Mouse (Mus musculus) forebrain, embryonic 12.5 days (tissue): Measurements from ENCODE around the gene Myo1c. TPM values are rescaled to one million over a fixed set of nuclear protein-coding genes. Genes with fewer than 3 reads are reported as not detected.

ENCODE experiments used
- ATAC-seq: fragments of 200-750 bp; cut with Nextera tagmentation; 2 replicates; pipeline ENCODE4 v1.8.0; 2017; ENCODE audit warnings: moderate TSS enrichment; ENCODE audit not compliant: low FRiP score
- H3K27ac ChIP-seq: fragments of 300-500 bp; sonication (generic); 2 replicates; pipeline ENCODE4 v1.5.1; 2016; ENCODE audit warnings: mild to moderate bottlenecking
- H3K27me3 ChIP-seq: fragments of 300-500 bp; sonication (generic); 2 replicates; pipeline ENCODE4 v1.6.1; 2016; ENCODE audit warnings: mild to moderate bottlenecking
- H3K36me3 ChIP-seq: fragments of 300-500 bp; sonication (generic); replicated peaks from 2 replicates; pipeline ENCODE4 v1.6.1; 2016; ENCODE audit warnings: mild to moderate bottlenecking
- H3K4me1 ChIP-seq: fragments of 300-500 bp; sonication (generic); 2 replicates; pipeline ENCODE4 v1.6.1; 2016
- H3K4me2 ChIP-seq: fragments of 300-500 bp; sonication (generic); 2 replicates; pipeline ENCODE4 v1.6.1; 2016; ENCODE audit warnings: mild to moderate bottlenecking, moderate library complexity
- H3K4me3 ChIP-seq: fragments of 300-500 bp; sonication (generic); replicated peaks from 2 replicates; pipeline ENCODE4 v1.5.1; 2016; ENCODE audit warnings: mild to moderate bottlenecking
- H3K9ac ChIP-seq: fragments of 300-500 bp; sonication (generic); 2 replicates; pipeline ENCODE4 v1.6.1; 2016; ENCODE audit warnings: mild to moderate bottlenecking
- H3K9me3 ChIP-seq: fragments of 300-500 bp; sonication (generic); 2 replicates; pipeline ENCODE4 v1.6.1; 2016
- WGBS: fragments of 180-500 bp; shearing (Covaris S2); methylation state at CpG from one replicate; pipeline ENCODE4 v1.1.7; 2016; 5-methylcytosine and 5-hydroxymethylcytosine counted together
- polyA plus RNA-seq: library from polyadenylated mRNA; unstranded; fragments of >200 nt; fragmentation: Nextera tagmentation; extraction: Ambion mirVana; gene quantifications from 2 replicates; pipeline ENCODE4 v1.2.1, GENCODE M21; 2016

Gene Myo1c
- polyA plus RNA-seq, 1 experiment from 2014 or later: 13.9 TPM

GRCm38 (mm10) chr11:75660081-75660590 lies 9.8 kb downstream of the Myo1c start:
- H3K9ac ChIP-seq: no peak overlapping the region
- H3K36me3 ChIP-seq: peaks cover 14% of the 10 kb centered on the region; the same call in 1 of the 2 replicates
- H3K4me2 ChIP-seq: no peak overlapping the region
- peaks cover 14% of the 10 kb centered on the region for H3K4me1 ChIP-seq
- H3K9me3 ChIP-seq: no peaks in the 10 kb centered on the region
- WGBS: 93% methylated on average over 12 of the region's 12 CpGs
- H3K27ac ChIP-seq: no peak overlapping the region
- ATAC-seq: no peak
- H3K27me3 ChIP-seq: peaks cover 17% of the 10 kb centered on the region
- no peak overlapping the region for H3K4me3 ChIP-seq

- no peak overlapping the region for H3K4me2 ChIP-seq
- no peak overlapping the region for H3K4me3 ChIP-seq
- H3K9ac ChIP-seq: no peak overlapping the region
- 92% methylated on average over 21 of the region's 21 CpGs for WGBS
- no peaks in the 10 kb centered on the region for H3K9me3 ChIP-seq
- H3K27ac ChIP-seq: no peak overlapping the region
- ATAC-seq: no peak
- H3K4me1 ChIP-seq: peaks cover 5% of the 10 kb centered on the region
- peaks cover 24% of the 10 kb centered on the region for H3K36me3 ChIP-seq
- peaks cover 13% of the 10 kb centered on the region for H3K27me3 ChIP-seq
These were observed 10.9 kb downstream of the Myo1c start for GRCm38 (mm10) chr11:75660941-75661800.

GRCm38 (mm10) chr11:75662131-75662530 lies 11.8 kb downstream of the Myo1c start:
- no peak for ATAC-seq
- no peaks in the 10 kb centered on the region for H3K9me3 ChIP-seq
- peaks cover 4% of the 10 kb centered on the region; the same call in 1 of the 2 replicates for H3K27me3 ChIP-seq
- H3K9ac ChIP-seq: no peak overlapping the region
- H3K27ac ChIP-seq: no peak overlapping the region
- 94% methylated on average over 7 of the region's 7 CpGs for WGBS
- no peaks in the 10 kb centered on the region for H3K4me1 ChIP-seq
- H3K4me2 ChIP-seq: no peak overlapping the region
- H3K36me3 ChIP-seq: peaks cover 24% of the 10 kb centered on the region
- H3K4me3 ChIP-seq: no peak overlapping the region

- 96% methylated on average over 6 of the region's 6 CpGs for WGBS
- ATAC-seq: no peak
- H3K36me3 ChIP-seq: peaks cover 33% of the 10 kb centered on the region
- no peak overlapping the region for H3K4me3 ChIP-seq
- no peaks in the 10 kb centered on the region for H3K27me3 ChIP-seq
- no peak overlapping the region for H3K27ac ChIP-seq
- H3K9me3 ChIP-seq: no peaks in the 10 kb centered on the region
- no peak overlapping the region for H3K9ac ChIP-seq
- H3K4me2 ChIP-seq: no peak overlapping the region
- H3K4me1 ChIP-seq: no peaks in the 10 kb centered on the region
These were observed 16.0 kb downstream of the Myo1c start for GRCm38 (mm10) chr11:75666296-75666695.

- Histone ChIP-seq H3K36me3 (peaks cover 26% of the 10 kb centered on the region), H3K9me3 (no peaks in the 10 kb centered on the region), H3K4me1 (no peaks in the 10 kb centered on the region), H3K4me2 (no peak overlapping the region), H3K27me3 (no peaks in the 10 kb centered on the region), H3K9ac (no peak overlapping the region), H3K27ac (no peak overlapping the region), H3K4me3 (no peak overlapping the region)
- ATAC-seq: no peak
- 93% methylated on average over 3 of the region's 3 CpGs for WGBS
These were observed 18.3 kb downstream of the Myo1c start for GRCm38 (mm10) chr11:75668621-75669020.

- H3K36me3 ChIP-seq: peaks cover 26% of the 10 kb centered on the region
- 87% methylated on average over 11 of the region's 11 CpGs for WGBS
- no peak for ATAC-seq
These were observed 19.0 kb downstream of the Myo1c start for GRCm38 (mm10) chr11:75669176-75669852.

GRCm38 (mm10) chr11:75669853-75670200 lies 19.5 kb downstream of the Myo1c start:
- no peak for ATAC-seq
- Histone ChIP-seq H3K9me3 (no peaks in the 10 kb centered on the region), H3K9ac (no peak overlapping the region), H3K4me3 (no peak overlapping the region), H3K4me1 (no peaks in the 10 kb centered on the region), H3K27ac (no peak overlapping the region), H3K4me2 (no peak overlapping the region), H3K36me3 (peaks cover 26% of the 10 kb centered on the region), H3K27me3 (no peaks in the 10 kb centered on the region)
- 91% methylated on average over 12 of the region's 12 CpGs for WGBS

More at GRCm38 (mm10) chr11:75669176-75669852, 19.0 kb downstream of the Myo1c start:
- H3K9me3 ChIP-seq: no peaks in the 10 kb centered on the region
- H3K27ac ChIP-seq: no peak overlapping the region
- no peaks in the 10 kb centered on the region for H3K4me1 ChIP-seq
- no peak overlapping the region for H3K9ac ChIP-seq
- no peaks in the 10 kb centered on the region for H3K27me3 ChIP-seq
- no peak overlapping the region for H3K4me2 ChIP-seq
- H3K4me3 ChIP-seq: no peak overlapping the region

- no peak overlapping the region for H3K9ac ChIP-seq
- peaks cover 16% of the 10 kb centered on the region for H3K36me3 ChIP-seq
- H3K4me3 ChIP-seq: no peak overlapping the region
- no peaks in the 10 kb centered on the region for H3K27me3 ChIP-seq
- no peak overlapping the region; the same call in 1 of the 2 replicates for H3K27ac ChIP-seq
- 90% methylated on average over 22 of the region's 22 CpGs for WGBS
- no peaks in the 10 kb centered on the region for H3K9me3 ChIP-seq
- ATAC-seq: no peak
- no peak overlapping the region for H3K4me2 ChIP-seq
- H3K4me1 ChIP-seq: no peaks in the 10 kb centered on the region
These were observed 21.3 kb downstream of the Myo1c start for GRCm38 (mm10) chr11:75671426-75672180.

- Histone ChIP-seq H3K9ac (no peak overlapping the region), H3K4me3 (no peak overlapping the region), H3K9me3 (no peaks in the 10 kb centered on the region), H3K27ac (no peak overlapping the region), H3K4me2 (no peak overlapping the region), H3K36me3 (peaks cover 12% of the 10 kb centered on the region), H3K27me3 (no peaks in the 10 kb centered on the region), H3K4me1 (peaks cover under 1% of the 10 kb centered on the region; the same call in 1 of the 2 replicates)
- WGBS: 85% methylated on average over 5 of the region's 5 CpGs
- no peak for ATAC-seq
These were observed 23.1 kb downstream of the Myo1c start for GRCm38 (mm10) chr11:75673411-75673810.

- no peak for ATAC-seq
- no peak overlapping the region for H3K9ac ChIP-seq
- WGBS: 86% methylated on average over 3 of the region's 3 CpGs
These were observed 24.6 kb downstream of the Myo1c start for GRCm38 (mm10) chr11:75674875-75675274.

GRCm38 (mm10) chr11:75677881-75678746 lies 27.8 kb downstream of the Myo1c start:
- H3K27ac ChIP-seq: 0 out of 2 replicates have a peak overlapping the region, but pooled peaks have one; percentile 36

More at GRCm38 (mm10) chr11:75674875-75675274, 24.6 kb downstream of the Myo1c start:
- no peak overlapping the region for H3K4me2 ChIP-seq
- peaks cover 6% of the 10 kb centered on the region for H3K4me1 ChIP-seq
- peaks cover 6% of the 10 kb centered on the region; the same call in 1 of the 2 replicates for H3K36me3 ChIP-seq
- no peak overlapping the region for H3K4me3 ChIP-seq
- H3K9me3 ChIP-seq: no peaks in the 10 kb centered on the region
- no peaks in the 10 kb centered on the region for H3K27me3 ChIP-seq
- no peak overlapping the region for H3K27ac ChIP-seq

More at GRCm38 (mm10) chr11:75677881-75678746, 27.8 kb downstream of the Myo1c start:
- Histone ChIP-seq H3K9me3 (no peaks in the 10 kb centered on the region), H3K36me3 (peaks cover 6% of the 10 kb centered on the region), H3K4me1 (peaks cover 19% of the 10 kb centered on the region), H3K4me2 (peak overlapping the region; percentile 83), H3K27me3 (no peaks in the 10 kb centered on the region), H3K9ac (peak overlapping the region; percentile 55; the same call in 1 of the 2 replicates), H3K4me3 (peak overlapping the region; percentile 99)
- no peak for ATAC-seq
- 85% methylated on average over 3 of the region's 3 CpGs for WGBS
